Mouse (Mus musculus) cortical plate, adult 2 months (tissue): Measurements from ENCODE around the gene Hlcs.

Experiments
- CTCF ChIP-seq: fragments of 200-500 bp; IDR thresholded peaks from 2 replicates; pipeline ENCODE4 v1.5.1; 2011; ENCODE audit warnings: mild to moderate bottlenecking, control low read depth, low read length; ENCODE audit not compliant: insufficient read depth; ENCODE audit errors: extremely low read depth
- POLR2A ChIP-seq: fragments of 200-500 bp; IDR thresholded peaks from 2 replicates; pipeline ENCODE4 v1.6.1; 2011; ENCODE audit warnings: mild to moderate bottlenecking, low read length, control low read depth; ENCODE audit not compliant: insufficient read depth; ENCODE audit errors: extremely low read depth

DNA sequence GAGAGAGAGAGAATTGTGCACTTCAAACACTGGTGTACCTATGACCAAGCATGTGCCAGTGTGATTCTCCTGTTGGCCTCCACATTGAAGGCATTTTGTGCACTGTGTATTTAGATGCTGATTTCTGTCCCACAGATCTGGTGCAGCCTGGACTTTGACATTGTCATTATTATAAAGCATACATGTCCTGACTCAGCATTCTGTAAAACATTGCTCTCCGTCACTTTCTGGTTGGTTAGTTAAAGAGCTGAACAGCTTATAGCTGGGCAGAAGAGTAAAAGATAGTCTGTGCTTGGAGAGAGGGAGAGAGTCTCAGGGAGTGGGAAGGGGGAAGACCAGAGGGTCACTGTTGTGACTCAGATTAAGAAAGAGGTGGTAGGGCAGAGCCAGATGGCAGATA, 32.4 kb upstream of the Hlcs start:
- TF ChIP-seq CTCF (no peak), POLR2A (no peak)
